Mouse (Mus musculus) liver, embryonic 16.5 days (tissue): ENCODE measurements around the gene Arhgef19. TPM values are rescaled to one million over a fixed set of nuclear protein-coding genes. Genes with fewer than 3 reads are reported as not detected.

ENCODE experiments used
- ATAC-seq: fragments of 200-750 bp; cut with Nextera tagmentation; 2 replicates; pipeline ENCODE4 v1.8.0; 2017; ENCODE audit warnings: low read depth, mild to moderate bottlenecking, moderate number of reproducible peaks, moderate library complexity
- H3K27ac ChIP-seq: fragments of 300-500 bp; sonication (generic); 2 replicates; pipeline ENCODE4 v1.5.1; 2014; ENCODE audit warnings: mild to moderate bottlenecking, low read length
- H3K27me3 ChIP-seq: fragments of 300-500 bp; sonication (generic); 2 replicates; pipeline ENCODE4 v1.6.1; 2014; ENCODE audit warnings: low read depth, low read length, mixed read lengths; ENCODE audit not compliant: control insufficient read depth, insufficient read depth
- H3K36me3 ChIP-seq: fragments of 300-500 bp; sonication (generic); 2 replicates; pipeline ENCODE4 v1.6.1; 2014; ENCODE audit warnings: mild to moderate bottlenecking; ENCODE audit not compliant: control insufficient read depth, insufficient read depth
- H3K4me1 ChIP-seq: fragments of 300-500 bp; sonication (generic); 2 replicates; pipeline ENCODE4 v1.6.1; 2014; ENCODE audit warnings: low read depth, low read length, mixed read lengths; ENCODE audit not compliant: control insufficient read depth
- H3K4me2 ChIP-seq: fragments of 300-500 bp; sonication (generic); 2 replicates; pipeline ENCODE4 v1.6.1; 2014; ENCODE audit warnings: low read depth, low read length, mixed read lengths
- H3K4me3 ChIP-seq: fragments of 300-500 bp; sonication (generic); 2 replicates; pipeline ENCODE4 v1.5.1; 2014; ENCODE audit warnings: low read depth, mild to moderate bottlenecking, low read length
- H3K9ac ChIP-seq: fragments of 300-500 bp; sonication (generic); 2 replicates; pipeline ENCODE4 v1.6.1; 2014; ENCODE audit warnings: low read depth, low read length
- H3K9me3 ChIP-seq: fragments of 300-500 bp; sonication (generic); replicated peaks from 2 replicates; pipeline ENCODE4 v1.6.1; 2016; ENCODE audit warnings: low read length; ENCODE audit not compliant: control insufficient read depth
- WGBS: fragments of 180-500 bp; shearing (Covaris S2); extraction: QIAGEN DNeasy Blood & Tissue Kit; methylation state at CpG from one replicate; pipeline ENCODE4 v1.1.7; 2014; ENCODE audit not compliant: insufficient replicate concordance; 5-methylcytosine and 5-hydroxymethylcytosine counted together
- polyA plus RNA-seq: library from polyadenylated mRNA; unstranded; fragments of >200 nt; fragmentation: Nextera tagmentation; extraction: Ambion mirVana; gene quantifications from 2 replicates; pipeline ENCODE4 v1.2.1, GENCODE M21; 2015

Gene Arhgef19
- polyA plus RNA-seq = 1.1 and 1.3 TPM in 2 replicates

DNA sequence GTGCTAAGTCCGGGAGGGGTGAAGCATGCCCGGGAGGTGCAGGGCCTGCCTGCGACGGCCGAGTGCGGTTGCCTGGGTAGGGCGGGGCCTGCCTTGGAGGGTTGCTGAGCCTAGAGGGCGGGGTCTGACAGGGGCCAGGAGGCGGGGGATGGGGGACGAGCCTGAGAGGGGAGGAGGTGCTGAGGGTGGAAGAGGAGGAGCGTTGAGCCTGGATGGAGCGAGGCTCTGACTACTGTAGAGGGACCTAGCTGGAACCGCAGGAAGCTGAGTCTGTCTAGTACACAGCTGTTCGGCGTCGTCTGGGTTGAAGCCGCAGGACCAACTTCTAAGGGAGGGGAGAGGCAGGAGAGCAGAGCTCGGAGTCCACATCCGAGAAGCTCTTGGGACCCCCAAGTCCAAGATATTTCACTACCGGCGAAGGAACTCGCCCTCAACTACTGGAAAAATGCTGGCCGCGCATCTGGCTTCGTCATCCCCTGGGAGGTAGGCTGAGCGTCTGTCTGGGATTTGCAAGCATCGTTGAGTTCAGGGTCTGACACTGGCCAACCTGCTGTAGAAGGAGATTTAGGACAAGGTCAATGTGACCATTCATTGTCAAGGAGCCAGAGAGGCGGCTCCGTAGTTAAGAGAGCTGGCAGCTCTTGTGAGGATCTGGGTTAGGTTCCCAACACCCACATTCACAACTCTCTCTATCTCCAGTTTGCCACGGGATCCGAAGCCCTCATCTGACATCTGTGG, at the start of gene Arhgef19:
Arhgef19 (plus strand) TSS at position 112 of the 738 bp plus-strand sequence.
- Histone ChIP-seq H3K9ac (no peak within 1 kb of the TSS), H3K4me2 (peak within 1 kb of the TSS; percentile 50), H3K27me3 (peaks cover 75% of the 10 kb centered on the region), H3K4me1 (peaks cover 18% of the 10 kb centered on the region), H3K27ac (no peak within 1 kb of the TSS), H3K36me3 (no peaks in the 10 kb centered on the region), H3K9me3 (no peaks in the 10 kb centered on the region), H3K4me3 (peak within 1 kb of the TSS; percentile 46)
- peak; percentile 91 for ATAC-seq
- 2% methylated on average over 31 of the region's 31 CpGs for WGBS

- H3K4me3 ChIP-seq = no peak overlapping the region
- no peaks in the 10 kb centered on the region for H3K27me3 ChIP-seq
- WGBS = 82% methylated on average over 7 of the region's 7 CpGs
- no peak for ATAC-seq
- H3K4me1 ChIP-seq = peaks cover 6% of the 10 kb centered on the region
- H3K4me2 ChIP-seq = no peak overlapping the region
- H3K9me3 ChIP-seq = no peaks in the 10 kb centered on the region
- H3K9ac ChIP-seq = no peak overlapping the region
- peaks cover 24% of the 10 kb centered on the region for H3K36me3 ChIP-seq
- no peak overlapping the region for H3K27ac ChIP-seq
Measured at GRCm38 (mm10) chr4:141191294-141191693, 48.0 kb upstream of the Arhgef19 start.

DNA sequence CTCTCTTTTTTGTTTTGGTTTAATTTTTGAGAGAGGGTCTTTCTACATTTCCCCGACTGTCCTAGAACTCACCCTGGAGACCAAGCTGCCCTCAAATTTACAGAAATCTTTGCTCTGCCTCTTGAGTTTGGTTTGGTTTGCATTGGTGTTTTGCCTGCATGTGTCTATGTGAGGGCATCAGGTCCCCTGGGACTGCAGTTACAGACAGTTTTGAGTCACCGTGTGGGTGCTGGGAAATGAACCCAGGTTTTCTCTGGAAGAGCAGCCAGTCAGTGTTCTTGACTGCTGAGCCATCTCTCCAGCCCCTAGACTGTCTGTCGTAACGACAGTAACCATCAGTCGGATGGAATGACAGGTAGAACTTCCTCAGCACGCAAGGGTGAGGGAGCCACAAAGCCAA, 44.7 kb upstream of the Arhgef19 start:
- Histone ChIP-seq H3K27ac (no peak overlapping the region), H3K36me3 (peaks cover 46% of the 10 kb centered on the region), H3K4me1 (no peaks in the 10 kb centered on the region), H3K9ac (no peak overlapping the region), H3K4me2 (no peak overlapping the region), H3K4me3 (no peak overlapping the region), H3K27me3 (no peaks in the 10 kb centered on the region), H3K9me3 (no peaks in the 10 kb centered on the region)
- ATAC-seq = no peak
- WGBS = 80% methylated on average over 6 of the region's 6 CpGs

DNA sequence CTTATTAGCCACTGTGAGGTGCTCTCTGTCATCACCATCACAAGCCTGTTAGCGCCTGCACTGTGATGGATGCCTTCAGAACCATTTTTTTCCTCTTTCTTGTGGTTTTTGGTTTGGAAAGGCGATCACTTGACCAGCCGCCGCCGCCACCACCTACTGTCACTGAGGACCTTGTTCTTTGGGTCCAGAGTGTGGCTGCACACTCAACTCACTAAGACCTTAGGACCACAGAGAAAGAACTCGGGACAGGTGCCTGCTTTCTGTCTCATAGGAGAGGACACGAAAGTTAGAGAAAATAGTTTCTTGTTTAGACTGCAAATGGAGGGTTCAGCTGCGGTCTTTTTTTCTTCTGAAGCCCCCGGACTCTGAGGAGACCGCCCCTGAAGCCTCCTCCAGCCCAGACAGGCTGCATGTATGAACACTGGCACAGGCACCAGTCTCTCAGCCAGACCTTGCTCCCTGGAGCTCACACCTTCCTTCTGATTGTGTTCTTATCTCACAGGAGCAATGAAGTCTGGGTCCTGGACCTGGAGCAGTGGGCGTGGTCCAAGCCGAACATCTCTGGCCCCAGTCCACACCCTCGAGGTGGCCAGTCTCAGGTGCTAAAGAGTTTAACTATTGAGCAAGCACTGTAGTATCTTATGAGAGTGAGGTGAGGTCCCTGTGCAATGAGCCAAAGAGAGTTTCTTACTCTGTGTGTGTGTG, 42.2 kb upstream of the Arhgef19 start:
- Histone ChIP-seq H3K27me3 (no peaks in the 10 kb centered on the region), H3K4me1 (no peaks in the 10 kb centered on the region), H3K9ac (no peak overlapping the region), H3K27ac (no peak overlapping the region), H3K36me3 (peaks cover 56% of the 10 kb centered on the region), H3K4me3 (no peak overlapping the region), H3K9me3 (no peaks in the 10 kb centered on the region), H3K4me2 (no peak overlapping the region)
- WGBS = 82% methylated on average over 13 of the region's 13 CpGs
- ATAC-seq = no peak

DNA sequence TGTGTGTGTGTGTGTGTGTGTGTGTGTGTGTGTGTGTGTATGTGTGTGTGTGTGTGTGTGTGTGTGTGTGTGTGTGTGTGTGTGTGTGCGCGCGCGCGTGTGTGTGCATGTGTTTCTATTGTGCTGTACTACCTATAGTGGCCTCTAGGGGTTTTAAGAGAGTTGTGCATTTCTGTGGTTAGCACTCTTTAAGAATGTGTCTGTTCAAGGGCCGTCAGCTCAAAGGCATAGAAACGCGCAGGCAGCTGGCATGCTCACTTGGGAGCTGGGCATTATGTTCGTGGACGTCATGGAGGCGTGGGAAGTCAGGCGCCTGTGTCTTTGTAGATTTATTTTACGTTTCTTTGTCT, 41.6 kb upstream of the Arhgef19 start:
- Histone ChIP-seq H3K9ac (no peak overlapping the region), H3K4me1 (no peaks in the 10 kb centered on the region), H3K27me3 (no peaks in the 10 kb centered on the region), H3K4me3 (no peak overlapping the region), H3K4me2 (no peak overlapping the region), H3K36me3 (peaks cover 60% of the 10 kb centered on the region), H3K27ac (no peak overlapping the region), H3K9me3 (no peaks in the 10 kb centered on the region)
- ATAC-seq = no peak
- 97% methylated on average over 13 of the region's 13 CpGs for WGBS

DNA sequence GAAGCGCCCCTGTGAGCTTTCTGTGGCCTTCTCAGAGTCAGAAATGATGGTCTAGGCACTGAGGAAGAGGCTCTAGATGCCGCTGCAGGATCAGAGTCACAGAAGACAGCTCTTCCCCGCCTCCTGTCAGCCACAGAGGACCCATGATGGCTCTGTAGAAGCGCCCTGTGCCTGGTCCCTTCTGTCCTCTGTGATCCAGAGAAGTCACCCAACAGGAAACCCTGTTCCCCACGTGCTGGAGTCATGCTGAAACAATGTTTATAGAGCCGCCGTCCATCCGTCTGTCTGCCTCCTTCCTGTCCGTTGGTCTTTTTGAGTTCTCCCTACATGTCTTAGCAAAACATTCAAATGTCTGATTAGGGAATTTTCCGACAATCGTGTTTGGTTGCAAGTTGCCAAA, 38.4 kb upstream of the Arhgef19 start:
- Histone ChIP-seq H3K4me1 (no peaks in the 10 kb centered on the region), H3K4me2 (no peak overlapping the region), H3K36me3 (peaks cover 43% of the 10 kb centered on the region), H3K27ac (0 out of 2 replicates have a peak overlapping the region, but pooled peaks have one; percentile 13), H3K4me3 (no peak overlapping the region), H3K27me3 (no peaks in the 10 kb centered on the region), H3K9ac (no peak overlapping the region), H3K9me3 (no peaks in the 10 kb centered on the region)
- no peak for ATAC-seq
- 44% methylated on average over 11 of the region's 11 CpGs for WGBS

DNA sequence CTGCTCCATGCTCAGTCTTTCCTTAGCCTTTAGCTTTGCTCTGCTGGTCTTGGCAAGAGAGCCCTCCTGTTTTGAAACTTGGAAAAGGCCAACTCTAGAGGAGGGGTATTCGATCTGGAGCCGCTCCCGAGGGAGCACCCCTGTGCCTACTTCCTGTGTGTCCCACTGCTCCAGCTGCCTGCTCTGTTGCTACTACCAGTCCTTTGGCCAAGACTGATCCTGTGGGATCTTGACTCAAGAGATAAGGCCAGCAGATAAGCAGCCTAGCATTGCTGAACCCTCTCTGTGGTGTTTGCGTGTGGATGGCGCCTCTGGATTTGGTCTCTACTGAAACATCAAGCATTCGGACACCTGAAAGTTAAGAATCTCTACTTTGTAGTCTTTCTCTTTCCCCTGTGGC, 37.1 kb upstream of the Arhgef19 start:
- ATAC-seq = no peak
- Histone ChIP-seq H3K27ac (no peak overlapping the region), H3K4me1 (no peaks in the 10 kb centered on the region), H3K27me3 (no peaks in the 10 kb centered on the region), H3K9ac (no peak overlapping the region), H3K36me3 (peaks cover 34% of the 10 kb centered on the region), H3K4me3 (no peak overlapping the region), H3K4me2 (no peak overlapping the region), H3K9me3 (no peaks in the 10 kb centered on the region)
- 74% methylated on average over 6 of the region's 6 CpGs for WGBS

- Histone ChIP-seq H3K27ac (no peak overlapping the region), H3K4me2 (no peak overlapping the region), H3K9me3 (no peaks in the 10 kb centered on the region), H3K4me3 (no peak overlapping the region), H3K27me3 (no peaks in the 10 kb centered on the region), H3K9ac (no peak overlapping the region), H3K4me1 (no peaks in the 10 kb centered on the region), H3K36me3 (peaks cover 18% of the 10 kb centered on the region)
- ATAC-seq = no peak
- 74% methylated on average over 4 of the region's 4 CpGs for WGBS
Measured at GRCm38 (mm10) chr4:141204580-141205061, 34.7 kb upstream of the Arhgef19 start.

DNA sequence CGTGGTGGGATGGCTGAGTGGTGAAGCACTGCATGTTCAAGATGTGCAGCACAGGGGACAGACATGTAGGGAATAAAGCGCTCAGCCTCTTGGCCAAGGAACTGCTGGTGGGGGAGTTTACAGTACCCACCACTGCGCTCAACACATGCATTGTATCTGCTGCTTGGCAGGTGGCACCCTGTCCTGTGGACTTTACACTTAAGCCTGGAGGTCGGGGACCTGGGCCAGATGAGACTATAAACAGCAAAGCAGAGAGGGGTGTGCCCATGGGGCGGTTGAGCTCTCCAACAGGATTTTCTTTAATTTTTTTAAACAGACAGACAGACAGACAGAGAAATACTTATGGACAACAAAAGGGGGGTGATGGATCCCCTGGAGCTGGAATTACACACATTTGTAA, 32.2 kb upstream of the Arhgef19 start:
- Histone ChIP-seq H3K36me3 (peaks cover 4% of the 10 kb centered on the region; the same call in 1 of the 2 replicates), H3K9ac (no peak overlapping the region), H3K4me3 (no peak overlapping the region), H3K27me3 (no peaks in the 10 kb centered on the region), H3K9me3 (no peaks in the 10 kb centered on the region), H3K27ac (no peak overlapping the region), H3K4me2 (no peak overlapping the region), H3K4me1 (peaks cover 2% of the 10 kb centered on the region; the same call in 1 of the 2 replicates)
- no peak for ATAC-seq
- WGBS = 78% methylated on average over 5 of the region's 5 CpGs
